Mouse (Mus musculus): ENCODE data around the gene Pdia3. TPM values are rescaled to one million over a fixed set of nuclear protein-coding genes. Genes with fewer than 3 reads are reported as not detected.
A peak's percentile ranks its signal among the peaks of the same experiment; 100 is the strongest.

Pdia3 gene
- polyA plus RNA-seq, 1 experiment from 2014 or later, result 685 TPM

DNA sequence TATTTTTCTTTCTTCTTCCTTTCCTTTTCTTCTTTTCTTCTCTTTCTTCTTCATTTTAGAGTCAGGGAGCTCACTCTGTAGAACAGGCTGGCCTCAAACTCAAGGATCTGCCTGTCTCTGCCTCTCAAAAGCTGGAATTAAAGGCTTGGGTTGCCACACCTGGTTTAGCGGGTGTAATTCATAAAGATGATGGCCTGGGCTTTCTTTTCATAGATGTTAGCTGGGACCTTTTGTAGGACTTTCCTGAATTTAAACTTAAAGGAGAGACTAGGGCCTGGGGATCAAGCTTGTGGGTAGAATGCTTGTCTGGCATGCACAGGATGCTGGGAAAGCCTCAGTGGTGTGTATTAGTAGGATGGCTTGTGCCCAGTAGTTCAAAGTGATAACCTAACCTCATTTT, 30.6 kb downstream of the Pdia3 start, which contains the start of gene Ell3:
Gene Ell3, minus strand, starts transcription at position 101 of the 400 bp plus-strand sequence.
- 92% methylated on average over 1 of the region's 1 CpGs for WGBS
- H3K27ac ChIP-seq, result no peak within 1 kb of the TSS
- H3K4me1 ChIP-seq, result peaks cover 24% of the 10 kb centered on the region
- H3K27me3 ChIP-seq, result peaks cover 16% of the 10 kb centered on the region
- no peaks in the 10 kb centered on the region for H3K9me3 ChIP-seq
- H3K36me3 ChIP-seq, result peaks cover 7% of the 10 kb centered on the region
- ATAC-seq (ENCODE audit: insufficient number of reproducible peaks, insufficient read depth, low FRiP score, low TSS enrichment, low read depth), result no peak
- H3K4me2 ChIP-seq, result peak within 1 kb of the TSS; percentile 93
- peak within 1 kb of the TSS; percentile 53; the same call in 1 of the 2 replicates for H3K4me3 ChIP-seq
- peak within 1 kb of the TSS; percentile 70; the same call in 1 of the 2 replicates for H3K9ac ChIP-seq

DNA sequence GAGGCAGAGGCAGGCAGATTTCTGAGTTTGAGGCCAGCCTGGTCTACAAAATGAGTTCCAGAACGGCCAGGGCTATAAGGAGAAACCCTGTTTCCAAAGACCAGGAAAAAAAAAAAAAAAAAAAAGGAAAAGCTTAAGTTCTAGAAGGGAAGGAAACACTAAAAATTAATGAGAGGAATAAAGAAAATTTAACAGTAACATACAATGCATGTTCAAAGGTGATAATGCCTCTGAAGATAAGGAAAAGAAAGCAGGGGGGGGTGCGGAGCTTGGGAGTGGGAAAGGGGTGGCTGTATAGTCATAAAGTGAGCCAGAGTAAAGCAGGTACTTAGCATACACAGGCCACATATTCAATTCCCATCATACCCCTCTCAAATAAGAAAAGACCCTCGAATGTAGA, 31.5 kb downstream of the Pdia3 start:
- no peak overlapping the region for H3K4me2 ChIP-seq
- H3K27ac ChIP-seq, result no peak overlapping the region
- H3K36me3 ChIP-seq, result no peaks in the 10 kb centered on the region
- no peak overlapping the region for H3K9ac ChIP-seq
- H3K9me3 ChIP-seq, result no peaks in the 10 kb centered on the region
- H3K27me3 ChIP-seq, result peaks cover 16% of the 10 kb centered on the region
- WGBS, result 81% methylated on average over 3 of the region's 3 CpGs
- ATAC-seq (ENCODE audit: insufficient number of reproducible peaks, insufficient read depth, low FRiP score, low TSS enrichment, low read depth), result no peak
- no peak overlapping the region for H3K4me3 ChIP-seq
- H3K4me1 ChIP-seq, result peaks cover 24% of the 10 kb centered on the region

GRCm38 (mm10) chr2:121446506-121446905, 32.9 kb downstream of the Pdia3 start:
- no peak overlapping the region for H3K27ac ChIP-seq
- H3K4me1 ChIP-seq, result peaks cover 36% of the 10 kb centered on the region
- H3K4me3 ChIP-seq, result no peak overlapping the region
- H3K36me3 ChIP-seq, result peaks cover 6% of the 10 kb centered on the region
- WGBS, result 77% methylated on average over 4 of the region's 4 CpGs
- ATAC-seq (ENCODE audit: insufficient number of reproducible peaks, insufficient read depth, low FRiP score, low TSS enrichment, low read depth), result no peak
- H3K27me3 ChIP-seq, result peaks cover 10% of the 10 kb centered on the region
- no peak overlapping the region for H3K9ac ChIP-seq
- H3K9me3 ChIP-seq, result no peaks in the 10 kb centered on the region
- no peak overlapping the region for H3K4me2 ChIP-seq

DNA sequence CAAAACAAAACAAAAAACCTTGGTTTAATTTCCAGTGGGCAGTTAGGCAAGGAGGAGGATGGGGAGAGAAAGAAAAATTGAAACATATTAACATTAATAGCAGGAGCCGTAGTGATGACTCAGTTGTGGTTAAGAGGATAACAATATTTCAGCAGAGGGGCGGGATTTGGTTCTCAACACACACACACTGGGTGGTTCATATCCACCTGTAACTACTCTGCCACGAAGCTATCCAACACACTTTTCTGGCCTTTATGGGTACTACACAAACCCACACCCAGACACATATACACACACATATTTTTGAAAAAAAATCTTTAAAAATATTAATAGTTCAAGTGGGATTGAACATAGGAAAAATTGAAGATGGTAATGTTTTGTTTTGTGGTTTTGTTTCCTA, 33.4 kb downstream of the Pdia3 start:
- H3K9ac ChIP-seq, result no peak overlapping the region
- no peak for ATAC-seq (ENCODE audit: insufficient number of reproducible peaks, insufficient read depth, low FRiP score, low TSS enrichment, low read depth)
- WGBS, result 80% methylated on average over 3 of the region's 3 CpGs
- peaks cover 8% of the 10 kb centered on the region for H3K36me3 ChIP-seq
- no peak overlapping the region for H3K4me2 ChIP-seq
- peaks cover 34% of the 10 kb centered on the region for H3K4me1 ChIP-seq
- peaks cover 5% of the 10 kb centered on the region for H3K27me3 ChIP-seq
- H3K9me3 ChIP-seq, result no peaks in the 10 kb centered on the region
- H3K27ac ChIP-seq, result no peak overlapping the region
- no peak overlapping the region for H3K4me3 ChIP-seq

DNA sequence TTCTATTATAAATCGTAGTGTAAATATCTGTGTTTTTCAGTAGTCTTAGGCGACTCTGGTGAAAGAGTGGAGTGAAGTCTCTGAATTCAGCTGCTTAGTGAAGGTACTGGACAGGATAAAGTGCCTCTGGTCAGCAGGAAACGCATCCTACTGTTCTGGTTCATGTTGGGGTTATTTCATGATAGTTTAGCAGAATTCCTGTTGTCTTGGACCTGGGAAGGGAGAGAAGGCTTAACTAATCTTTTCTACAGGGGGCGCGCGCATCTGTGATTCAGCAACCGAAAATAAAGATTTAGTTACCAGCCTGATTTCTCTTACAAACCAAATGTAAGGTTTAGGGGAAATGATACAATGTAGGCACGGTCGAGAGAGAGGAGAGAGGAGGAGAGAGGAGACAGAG, 34.6 kb downstream of the Pdia3 start:
- 11% methylated on average over 9 of the region's 9 CpGs for whole genome bisulfite sequencing
- ATAC-seq (ENCODE audit: insufficient number of reproducible peaks, insufficient read depth, low FRiP score, low TSS enrichment, low read depth), result no peak

DNA sequence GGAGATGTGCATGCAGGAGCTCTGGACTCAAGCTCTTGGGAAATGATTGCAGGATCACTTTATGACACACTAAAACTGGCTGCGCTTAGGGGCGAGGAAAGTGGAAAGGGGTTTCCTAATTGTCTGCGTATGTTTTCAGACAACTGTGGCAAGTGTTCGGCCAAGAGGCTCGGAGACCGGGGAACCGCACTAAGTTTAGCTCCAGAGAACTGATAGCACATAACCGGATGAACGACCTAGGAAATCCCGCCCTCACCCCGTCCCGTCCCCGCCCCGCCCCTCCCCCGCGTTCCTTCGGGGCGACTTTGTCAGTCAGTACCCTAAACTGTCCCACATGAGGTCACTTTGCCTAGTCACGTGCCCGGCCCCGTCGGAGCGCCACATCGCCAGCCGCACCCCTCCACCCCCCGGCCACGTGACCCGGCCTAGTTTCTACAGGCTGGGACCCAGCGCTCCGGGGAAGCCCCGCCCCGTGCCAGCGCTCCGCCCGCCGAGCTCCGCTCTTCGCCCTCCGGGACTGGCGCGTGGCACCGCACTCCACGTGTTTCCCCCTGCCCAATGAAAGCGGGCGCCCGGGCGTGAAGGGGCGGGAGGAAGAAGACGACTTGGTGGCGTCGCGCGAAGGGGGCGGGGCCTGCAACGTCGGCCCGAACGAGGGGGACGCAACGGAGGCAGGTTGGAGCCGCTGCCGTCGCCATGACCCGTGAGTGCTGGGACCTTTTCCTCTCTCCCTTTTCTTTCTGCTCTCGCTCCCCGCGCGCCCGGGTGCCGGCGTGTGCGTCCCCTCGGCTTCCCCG, 35.4 kb downstream of the Pdia3 start, which contains the start of gene Serf2:
Gene Serf2, plus strand, starts transcription at position 457 of the 797 bp plus-strand sequence.
- Histone ChIP-seq H3K4me1 (peaks cover 27% of the 10 kb centered on the region), H3K36me3 (peaks cover 27% of the 10 kb centered on the region), H3K27me3 (no peaks in the 10 kb centered on the region), H3K9me3 (no peaks in the 10 kb centered on the region), H3K27ac (peak within 1 kb of the TSS; percentile 97), H3K9ac (peak within 1 kb of the TSS; percentile 97), H3K4me3 (peak within 1 kb of the TSS; percentile 97), H3K4me2 (peak within 1 kb of the TSS; percentile 87)
- ATAC-seq (ENCODE audit: insufficient number of reproducible peaks, insufficient read depth, low FRiP score, low TSS enrichment, low read depth), result peak; percentile 97
- under 1% methylated on average over 73 of the region's 74 CpGs for WGBS

More for the DNA sequence above, 34.6 kb downstream of the Pdia3 start:
- Histone ChIP-seq H3K9me3 (no peaks in the 10 kb centered on the region), H3K36me3 (peaks cover 19% of the 10 kb centered on the region), H3K27ac (peak overlapping the region; percentile 93), H3K27me3 (no peaks in the 10 kb centered on the region), H3K9ac (peak overlapping the region; percentile 65), H3K4me1 (peaks cover 29% of the 10 kb centered on the region), H3K4me2 (peak overlapping the region; percentile 64), H3K4me3 (peak overlapping the region; percentile 97)

DNA sequence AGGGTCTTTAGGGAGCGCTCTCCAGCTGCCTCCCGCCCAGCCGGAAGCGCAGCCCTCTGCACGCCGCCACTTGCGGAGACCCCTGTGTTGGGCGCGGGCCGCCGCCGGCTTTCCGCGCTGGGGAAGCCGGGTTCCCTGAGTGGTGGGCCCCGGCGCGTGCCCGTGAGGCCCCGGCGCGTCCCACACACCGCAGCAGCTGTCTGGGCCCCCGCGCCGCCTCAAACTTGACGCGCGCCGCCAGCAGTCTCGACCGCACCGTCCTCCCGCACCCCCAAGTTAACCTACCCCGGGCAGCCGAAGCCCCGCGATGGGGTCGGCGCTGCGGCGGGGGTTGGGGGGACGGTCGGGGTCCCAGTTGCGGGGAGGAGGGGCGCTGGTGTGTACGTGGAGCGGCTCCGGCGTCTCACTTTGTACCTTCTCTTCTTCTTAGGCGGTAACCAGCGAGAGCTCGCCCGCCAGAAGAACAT, 36.0 kb downstream of the Pdia3 start:
- Histone ChIP-seq H3K27me3 (no peaks in the 10 kb centered on the region), H3K9ac (peak overlapping the region; percentile 97), H3K4me2 (peak overlapping the region; percentile 87), H3K27ac (peak overlapping the region; percentile 97), H3K9me3 (no peaks in the 10 kb centered on the region), H3K4me3 (peak overlapping the region; percentile 97), H3K36me3 (peaks cover 33% of the 10 kb centered on the region), H3K4me1 (peaks cover 27% of the 10 kb centered on the region)
- WGBS, result under 1% methylated on average over 54 of the region's 54 CpGs
- ATAC-seq (ENCODE audit: insufficient number of reproducible peaks, insufficient read depth, low FRiP score, low TSS enrichment, low read depth), result peak; percentile 62

- Histone ChIP-seq H3K27me3 (no peaks in the 10 kb centered on the region), H3K4me1 (peaks cover 27% of the 10 kb centered on the region), H3K27ac (peak overlapping the region; percentile 97), H3K9me3 (no peaks in the 10 kb centered on the region), H3K4me3 (peak overlapping the region; percentile 97), H3K9ac (peak overlapping the region; percentile 97), H3K36me3 (peaks cover 34% of the 10 kb centered on the region), H3K4me2 (peak overlapping the region; percentile 87)
- under 1% methylated on average over 7 of the region's 7 CpGs for WGBS
- no peak for ATAC-seq (ENCODE audit: insufficient number of reproducible peaks, insufficient read depth, low FRiP score, low TSS enrichment, low read depth)
Observed at GRCm38 (mm10) chr2:121450093-121450492, 36.5 kb downstream of the Pdia3 start.

DNA sequence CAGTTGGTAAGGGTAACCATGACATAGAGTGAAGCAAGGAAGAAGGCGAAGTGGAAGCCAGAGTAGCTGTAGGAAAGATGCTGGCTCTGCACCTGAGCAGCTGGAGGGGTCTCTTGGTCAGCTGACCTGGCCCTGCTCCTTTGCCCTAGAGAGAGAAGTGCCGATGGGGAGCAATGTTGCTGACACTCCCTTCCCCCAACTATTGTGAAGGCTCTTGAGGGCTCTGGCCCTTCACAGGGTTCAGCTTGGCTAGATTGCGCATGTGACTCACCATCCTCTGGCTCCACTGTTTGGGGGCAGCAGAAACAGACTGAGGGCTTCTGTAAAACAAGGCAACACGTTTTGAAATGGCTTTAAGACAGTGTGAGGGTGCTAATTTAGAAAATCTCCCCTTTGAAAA, 38.8 kb downstream of the Pdia3 start:
- H3K27ac ChIP-seq, result no peak overlapping the region
- no peak overlapping the region for H3K9ac ChIP-seq
- no peaks in the 10 kb centered on the region for H3K27me3 ChIP-seq
- H3K4me2 ChIP-seq, result no peak overlapping the region
- peaks cover 34% of the 10 kb centered on the region for H3K36me3 ChIP-seq
- no peak overlapping the region for H3K4me3 ChIP-seq
- 89% methylated on average over 4 of the region's 4 CpGs for WGBS
- H3K9me3 ChIP-seq, result no peaks in the 10 kb centered on the region
- no peak for ATAC-seq (ENCODE audit: insufficient number of reproducible peaks, insufficient read depth, low FRiP score, low TSS enrichment, low read depth)
- peaks cover 32% of the 10 kb centered on the region for H3K4me1 ChIP-seq

GRCm38 (mm10) chr2:121452990-121453389, 39.4 kb downstream of the Pdia3 start, which contains the start of gene Hypk:
TSS of gene Hypk (plus strand) at chr2:121453290.
- WGBS, result 76% methylated on average over 4 of the region's 4 CpGs
- peaks cover 31% of the 10 kb centered on the region for H3K4me1 ChIP-seq
- no peak for ATAC-seq (ENCODE audit: insufficient number of reproducible peaks, insufficient read depth, low FRiP score, low TSS enrichment, low read depth)
- H3K4me2 ChIP-seq, result no peak within 1 kb of the TSS
- H3K9me3 ChIP-seq, result no peaks in the 10 kb centered on the region
- no peak within 1 kb of the TSS for H3K27ac ChIP-seq
- H3K36me3 ChIP-seq, result peaks cover 34% of the 10 kb centered on the region
- H3K4me3 ChIP-seq, result no peak within 1 kb of the TSS
- no peaks in the 10 kb centered on the region for H3K27me3 ChIP-seq
- H3K9ac ChIP-seq, result no peak within 1 kb of the TSS

DNA sequence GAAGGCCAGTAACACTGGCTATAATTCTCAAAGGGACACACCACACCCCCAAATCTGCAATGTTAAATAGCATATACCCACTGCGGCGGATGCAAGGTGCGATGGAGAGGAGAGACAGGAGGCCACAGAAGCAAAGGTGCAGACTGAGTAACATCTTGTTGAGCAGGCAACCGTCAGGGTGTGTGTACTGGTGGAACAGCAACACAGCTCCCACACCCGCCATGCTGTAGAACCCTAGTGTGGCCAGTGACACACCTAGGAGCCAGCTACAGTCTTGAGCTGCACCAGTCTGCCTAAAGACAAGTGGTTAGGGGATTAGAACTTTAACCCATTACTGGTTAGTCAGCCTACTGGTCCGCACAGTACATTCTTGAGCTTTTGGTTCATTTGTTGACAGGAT, 40.3 kb downstream of the Pdia3 start:
- Histone ChIP-seq H3K4me2 (no peak overlapping the region), H3K9me3 (no peaks in the 10 kb centered on the region), H3K27ac (no peak overlapping the region), H3K27me3 (no peaks in the 10 kb centered on the region), H3K9ac (no peak overlapping the region), H3K36me3 (peaks cover 41% of the 10 kb centered on the region), H3K4me3 (no peak overlapping the region), H3K4me1 (peaks cover 31% of the 10 kb centered on the region)
- WGBS, result 87% methylated on average over 6 of the region's 6 CpGs
- no peak for ATAC-seq (ENCODE audit: insufficient number of reproducible peaks, insufficient read depth, low FRiP score, low TSS enrichment, low read depth)

GRCm38 (mm10) chr2:121455534-121455933, 42.0 kb downstream of the Pdia3 start:
- no peaks in the 10 kb centered on the region for H3K9me3 ChIP-seq
- ATAC-seq (ENCODE audit: insufficient number of reproducible peaks, insufficient read depth, low FRiP score, low TSS enrichment, low read depth), result no peak
- no peak overlapping the region for H3K27ac ChIP-seq
- peaks cover 50% of the 10 kb centered on the region for H3K36me3 ChIP-seq
- no peak overlapping the region for H3K4me2 ChIP-seq
- no peak overlapping the region for H3K4me3 ChIP-seq
- WGBS, result 71% methylated on average over 5 of the region's 5 CpGs
- no peak overlapping the region for H3K9ac ChIP-seq
- no peaks in the 10 kb centered on the region for H3K27me3 ChIP-seq
- peaks cover 26% of the 10 kb centered on the region for H3K4me1 ChIP-seq

Data from embryonic facial prominence, embryonic 13.5 days (tissue).